ENCODE assay signal across 11 mouse cellular contexts in genomic region chr5:16199816-16200215, GRCm38 (mm10).
DNase-seq lines count a peak whose midpoint lies in the region; ATAC-seq and TF ChIP-seq lines count a peak whose summit lies in the region.
"Had no signal": no experiment of that assay in that cellular context is flagged by ENCODE, and none has a peak within 500 bp of the region (broad histone marks: within the 10 kb centered on the region; RNA-seq: fewer than 3 reads in every experiment).

No protein-coding gene starts in this region.

- no peak overlapping the region for H3K4me3 ChIP-seq in kidney, embryonic 16.5 days (ENCODE audit: low read length)
- H3K4me3 ChIP-seq in E14TG2a.4 (replicated peaks; ENCODE audit: low read length) = no peak overlapping the region
- no peak overlapping the region for H3K4me3 ChIP-seq in hindbrain, postnatal 0 days (ENCODE audit: low read length)

- DNase-seq in kidney, adult 9 months = peak; percentile 3
- DNase-seq in cerebellum, adult 9-10 months = peak; percentile 40
- DNase-seq in hindbrain, postnatal 0 days (ENCODE audit: low spot score) = peak; percentile 59
- no peak for DNase-seq in gastrocnemius, postnatal 25 days
- DNase-seq in thymus, postnatal 14 days = no peak
- no peak for DNase-seq in lung, adult 18-20 months
- DNase-seq: right cerebral cortex, postnatal 4 days had no signal

- no peak overlapping the region for H3K27ac ChIP-seq in kidney, embryonic 16.5 days (ENCODE audit: low read length)
- H3K27ac ChIP-seq in hindbrain, postnatal 0 days = no peak overlapping the region
- H3K27ac ChIP-seq: macrophage had no signal

- 56% methylated on average over 2 of the region's 2 CpGs for WGBS in kidney, embryonic 16.5 days
- 37% methylated on average over 2 of the region's 2 CpGs for WGBS in hindbrain, postnatal 0 days

- H3K27me3 ChIP-seq in kidney, embryonic 16.5 days (ENCODE audit: insufficient read depth, low read length) = no peaks in the 10 kb centered on the region
- no peaks in the 10 kb centered on the region for H3K27me3 ChIP-seq in E14TG2a.4 (ENCODE audit: insufficient read depth, low read length)
- no peaks in the 10 kb centered on the region for H3K27me3 ChIP-seq in hindbrain, postnatal 0 days (ENCODE audit: insufficient read depth, low read length)

- H3K4me2 ChIP-seq in kidney, embryonic 16.5 days (replicated peaks; ENCODE audit: low read depth, low read length) = no peak overlapping the region
- H3K4me2 ChIP-seq in hindbrain, postnatal 0 days (ENCODE audit: low read depth, low read length) = no peak overlapping the region

- H3K36me3 ChIP-seq in kidney, embryonic 16.5 days (ENCODE audit: insufficient read depth, low read length) = 0 out of 2 replicates have a peak, but pooled peaks cover 3% of the 10 kb centered on the region
- H3K36me3 ChIP-seq in E14TG2a.4 (ENCODE audit: insufficient read depth, low read length) = no peaks in the 10 kb centered on the region
- H3K36me3 ChIP-seq in hindbrain, postnatal 0 days (ENCODE audit: insufficient read depth, low read length) = no peaks in the 10 kb centered on the region
- H3K36me3 ChIP-seq: G1E had no signal

- no peak overlapping the region for H3K9ac ChIP-seq in kidney, embryonic 16.5 days (replicated peaks; ENCODE audit: low read length)
- no peak overlapping the region for H3K9ac ChIP-seq in hindbrain, postnatal 0 days (replicated peaks; ENCODE audit: low read length)

- no peaks in the 10 kb centered on the region; the same call in 1 of the 2 replicates for H3K4me1 ChIP-seq in kidney, embryonic 16.5 days (ENCODE audit: insufficient read depth, low read length)
- H3K4me1 ChIP-seq in E14TG2a.4 (replicated peaks; ENCODE audit: low read depth, low read length) = 0 out of 2 replicates have a peak, but pooled peaks cover 3% of the 10 kb centered on the region
- H3K4me1 ChIP-seq in hindbrain, postnatal 0 days (ENCODE audit: insufficient read depth, low read length) = no peaks in the 10 kb centered on the region

- peak; percentile 18; the same call in 1 of the 2 replicates for TF ChIP-seq CTCF in E14TG2a.4 (conservative IDR thresholded peaks at IDR 0.05; ENCODE audit: low read length)
- TF ChIP-seq CTCF in hindbrain, postnatal 0 days (IDR thresholded peaks at IDR 0.05; ENCODE audit: low read depth) = peak; percentile 63

- ATAC-seq in kidney, embryonic 16.5 days (ENCODE audit: low FRiP score, low TSS enrichment) = no peak; the same call in 1 of the 2 replicates
- 0 out of 2 replicates have a peak, but pooled peaks have one; percentile 62 for ATAC-seq in hindbrain, postnatal 0 days

- no peaks in the 10 kb centered on the region for H3K9me3 ChIP-seq in kidney, embryonic 16.5 days (ENCODE audit: low read length)
- H3K9me3 ChIP-seq in E14TG2a.4 (ENCODE audit: low read length) = no peaks in the 10 kb centered on the region
- no peaks in the 10 kb centered on the region for H3K9me3 ChIP-seq in hindbrain, postnatal 0 days (ENCODE audit: low read length)
- H3K9me3 ChIP-seq: G1E had no signal

Comparison
In these comparisons a context has a peak if more than half of its experiments do, and no peak if none do; other contexts are left out.
1. DNase-seq: peak in kidney, adult 9 months (single experiment), cerebellum, adult 9-10 months (single experiment) and hindbrain, postnatal 0 days (single experiment); none in gastrocnemius, postnatal 25 days (single experiment), thymus, postnatal 14 days (single experiment) and lung, adult 18-20 months (0 of 2).